Mouse (Mus musculus) MEL (cell line): ENCODE data around the gene Rad51. TPM values are rescaled to one million over a fixed set of nuclear protein-coding genes. Genes with fewer than 3 reads are reported as not detected.

Experiments used
- DNase-seq: peaks from one replicate; pipeline ENCODE4 v3.0.0; 2011; ENCODE audit warnings: low read depth, low spot score
- H3K27ac ChIP-seq: 2 replicates; pipeline ENCODE4 v1.5.1; 2012; ENCODE audit warnings: low read depth, mild to moderate bottlenecking, control low read depth, low read length, moderate library complexity; ENCODE audit not compliant: control insufficient read depth
- H3K27me3 ChIP-seq, 2 experiments: fragments of 150-350 bp in 1 of 2; sonication (generic) in 1 of 2; 2 replicates each; pipeline ENCODE4 v1.6.1; 2012; ENCODE audit warnings: low read length in 2 of 2, mild to moderate bottlenecking in 2 of 2, improper control_type of control experiment in 1 of 2, moderate library complexity in 1 of 2; ENCODE audit not compliant: insufficient read depth in 2 of 2, control insufficient read depth in 1 of 2
- H3K36me3 ChIP-seq, 2 experiments: 2 replicates each; pipeline ENCODE4 v1.6.1; 2012 to 2014; ENCODE audit warnings: low read length in 2 of 2, improper control_type of control experiment in 1 of 2, inconsistent platforms in 1 of 2, mild to moderate bottlenecking in 1 of 2; ENCODE audit not compliant: insufficient read depth in 2 of 2, control insufficient read depth in 1 of 2
- H3K4me1 ChIP-seq, 2 experiments: fragments of 150-350 bp in 1 of 2; sonication (generic) in 1 of 2; 2 replicates each; pipeline ENCODE4 v1.6.1; 2012; ENCODE audit warnings: low read length in 2 of 2, improper control_type of control experiment in 1 of 2, mild to moderate bottlenecking in 1 of 2; ENCODE audit not compliant: insufficient read depth in 2 of 2, control insufficient read depth in 1 of 2
- H3K4me3 ChIP-seq, 2 experiments: fragments of 150-350 bp in 1 of 2; sonication (generic) in 1 of 2; 2 replicates each; pipeline ENCODE4 v1.5.1; 2012; ENCODE audit warnings: low read depth in 2 of 2, low read length in 2 of 2, mild to moderate bottlenecking in 2 of 2, moderate library complexity in 2 of 2, control low read depth in 1 of 2, improper control_type of control experiment in 1 of 2; ENCODE audit not compliant: control insufficient read depth in 1 of 2, insufficient read depth in 1 of 2
- H3K79me2 ChIP-seq: 2 replicates; pipeline ENCODE4 v1.6.1; 2012; ENCODE audit warnings: mild to moderate bottlenecking, low read length, moderate library complexity; ENCODE audit not compliant: control insufficient read depth, poor library complexity, insufficient read depth
- H3K9ac ChIP-seq: 2 replicates; pipeline ENCODE4 v1.6.1; 2012; ENCODE audit warnings: low read depth, mild to moderate bottlenecking, control low read depth, low read length, moderate library complexity; ENCODE audit not compliant: control insufficient read depth, poor library complexity, severe bottlenecking
- H3K9me3 ChIP-seq: fragments of 150-350 bp; sonication (generic); replicated peaks from 2 replicates; pipeline ENCODE4 v1.6.1; 2012; ENCODE audit warnings: mild to moderate bottlenecking, low read length, improper control_type of control experiment, moderate library complexity; ENCODE audit not compliant: insufficient read depth
- CTCF ChIP-seq, 3 experiments: IDR thresholded peaks in 2 of 3; conservative IDR thresholded peaks in 1 of 3; 2 replicates each; pipeline ENCODE4 v1.5.1; 2011 to 2012; ENCODE audit warnings: low read length in 3 of 3, low read depth in 2 of 3, mild to moderate bottlenecking in 2 of 3, improper control_type of control experiment in 1 of 3, inconsistent platforms in 1 of 3, mixed read lengths in 1 of 3, moderate library complexity in 1 of 3; ENCODE audit not compliant: control insufficient read depth in 1 of 3, insufficient read depth in 1 of 3, poor library complexity in 1 of 3, severe bottlenecking in 1 of 3
- GABPA ChIP-seq: IDR thresholded peaks from 2 replicates; pipeline ENCODE4 v1.6.1; 2012; ENCODE audit warnings: low read depth, mild to moderate bottlenecking, inconsistent platforms, low read length, improper control_type of control experiment, moderate library complexity
- KAT2A ChIP-seq: conservative IDR thresholded peaks from 2 replicates; pipeline ENCODE4 v1.6.1; 2012; ENCODE audit warnings: low read depth, low read length, improper control_type of control experiment, inconsistent platforms
- MAFK ChIP-seq: IDR thresholded peaks from 2 replicates; pipeline ENCODE4 v1.6.1; 2011; ENCODE audit warnings: low read depth, mild to moderate bottlenecking, low read length, improper control_type of control experiment, borderline replicate concordance
- MEF2A ChIP-seq: IDR thresholded peaks from 2 replicates; pipeline ENCODE4 v1.6.1; 2014; ENCODE audit warnings: low read depth, mild to moderate bottlenecking, inconsistent platforms, low read length, improper control_type of control experiment; ENCODE audit not compliant: poor library complexity, insufficient replicate concordance, severe bottlenecking; ENCODE audit errors: extremely low read depth
- MXI1 ChIP-seq: IDR thresholded peaks from 2 replicates; pipeline ENCODE4 v1.6.1; 2011; ENCODE audit warnings: mild to moderate bottlenecking, low read depth, low read length, improper control_type of control experiment
- MYB ChIP-seq: IDR thresholded peaks from 2 replicates; pipeline ENCODE4 v1.6.1; 2011; ENCODE audit warnings: mild to moderate bottlenecking, low read depth, low read length, improper control_type of control experiment
- NELFE ChIP-seq: IDR thresholded peaks from 2 replicates; pipeline ENCODE4 v1.6.1; 2011; ENCODE audit warnings: low read depth, low read length, improper control_type of control experiment
- POLR2AphosphoS2 ChIP-seq: IDR thresholded peaks from 2 replicates; pipeline ENCODE4 v1.6.1; 2011; ENCODE audit warnings: low read length, improper control_type of control experiment
- RAD21 ChIP-seq: IDR thresholded peaks from 2 replicates; pipeline ENCODE4 v1.6.1; 2011; ENCODE audit warnings: mild to moderate bottlenecking, low read depth, low read length, improper control_type of control experiment
- SIN3A ChIP-seq: IDR thresholded peaks from 2 replicates; pipeline ENCODE4 v1.6.1; 2012; ENCODE audit warnings: low read length, improper control_type of control experiment, inconsistent platforms
- SMC3 ChIP-seq: IDR thresholded peaks from 2 replicates; pipeline ENCODE4 v1.6.1; 2011; ENCODE audit warnings: low read depth, low read length, improper control_type of control experiment
- TBP ChIP-seq: IDR thresholded peaks from 2 replicates; pipeline ENCODE4 v1.8.0; 2011; ENCODE audit warnings: low read depth, low read length, improper control_type of control experiment
- UBTF ChIP-seq: IDR thresholded peaks from 2 replicates; pipeline ENCODE4 v1.6.1; 2012; ENCODE audit warnings: low read depth, mild to moderate bottlenecking, inconsistent platforms, low read length, improper control_type of control experiment, moderate library complexity, borderline replicate concordance; ENCODE audit not compliant: insufficient read depth
- ZC3H11A ChIP-seq: IDR thresholded peaks from 2 replicates; pipeline ENCODE4 v1.6.1; 2012; ENCODE audit warnings: low read depth, mild to moderate bottlenecking, inconsistent platforms, low read length, improper control_type of control experiment
- polyA plus RNA-seq, 2 experiments: library from polyadenylated mRNA; stranded (reverse) in 1 of 2; unstranded in 1 of 2; fragments of >175 nt in 1 of 2; fragments of >200 nt in 1 of 2; gene quantifications; 2 replicates each; pipeline versions ENCODE4 v1.2.1 to v1.2.4; 2012; ENCODE audit warnings: low replicate concordance in 2 of 2, low read depth in 1 of 2; ENCODE audit not compliant: insufficient read length in 2 of 2, insufficient read depth in 1 of 2, missing spikeins in 1 of 2
- total RNA-seq: library from RNA; depleted of rRNA; stranded (reverse); fragments of 300-350 nt; gene quantifications from 2 replicates; pipeline ENCODE4 v1.2.3, GENCODE M21; 2012

The Rad51 gene
- total and polyA plus RNA-seq, 3 experiments = 24.3 to 51.8 TPM; not detected in 1

GRCm38 (mm10) chr2:119101552-119101951, 11.0 kb upstream of the Rad51 start:
- no peaks in the 10 kb centered on the region for H3K79me2 ChIP-seq
- TF ChIP-seq MEF2A (no peak), TBP (no peak), UBTF (no peak), RAD21 (peak; percentile 37), SMC3 (peak; percentile 49), MAFK (no peak), CTCF (IDR thresholded peaks at IDR 0.05 in 2 of 3, conservative IDR thresholded peaks at IDR 0.05 in 1 of 3; ENCODE audit: control insufficient read depth in 1 of 3, insufficient read depth in 1 of 3, low read depth in 2 of 3, low read length in 3 of 3, poor library complexity in 1 of 3, severe bottlenecking in 1 of 3) (peak; percentile 21 to 51 (median 49); a peak in 4 of 6 replicates)
- H3K27ac ChIP-seq = no peak overlapping the region
- peaks cover 2 to 46% of the 10 kb centered on the region in 2 experiments; a peak in 3 of 4 replicates for H3K36me3 ChIP-seq
- H3K4me1 ChIP-seq = no peaks in the 10 kb centered on the region
- H3K9ac ChIP-seq = no peak overlapping the region
- no peaks in the 10 kb centered on the region for H3K27me3 ChIP-seq
- H3K4me3 ChIP-seq = no peak overlapping the region
- no peaks in the 10 kb centered on the region for H3K9me3 ChIP-seq
- DNase-seq = peak; percentile 62

GRCm38 (mm10) chr2:119106583-119106982, 6.0 kb upstream of the Rad51 start:
- Histone ChIP-seq H3K9me3 (no peaks in the 10 kb centered on the region), H3K36me3 (peaks cover 2 to 29% of the 10 kb centered on the region in 2 experiments; a peak in 3 of 4 replicates), H3K4me1 (no peaks in the 10 kb centered on the region), H3K27ac (no peak overlapping the region), H3K4me3 (no peak overlapping the region), H3K79me2 (no peaks in the 10 kb centered on the region), H3K9ac (no peak overlapping the region), H3K27me3 (no peaks in the 10 kb centered on the region)
- TF ChIP-seq GABPA (no peak), MYB (no peak), NELFE (no peak), ZC3H11A (no peak), KAT2A (no peak), POLR2AphosphoS2 (no peak), SMC3 (no peak), MEF2A (no peak)
- peak; percentile 19 for DNase-seq

- peaks cover 2 to 11% of the 10 kb centered on the region in 2 experiments; a peak in 3 of 4 replicates for H3K36me3 ChIP-seq
- H3K79me2 ChIP-seq = peaks cover 8% of the 10 kb centered on the region
- no peak overlapping the region for H3K4me3 ChIP-seq
- peak; percentile 90 for DNase-seq
- no peaks in the 10 kb centered on the region for H3K27me3 ChIP-seq
- H3K27ac ChIP-seq = no peak overlapping the region
- H3K9me3 ChIP-seq = no peaks in the 10 kb centered on the region
- H3K9ac ChIP-seq = no peak overlapping the region
- TF ChIP-seq MEF2A (no peak), MXI1 (peak; percentile 99), SIN3A (peak; percentile 100)
- H3K4me1 ChIP-seq = peaks cover 0 to 1% of the 10 kb centered on the region in 2 experiments; a peak in 2 of 4 replicates
Observed at GRCm38 (mm10) chr2:119108554-119108953, 4.0 kb upstream of the Rad51 start.
